Mouse (Mus musculus) spleen, adult 2 months (tissue): ENCODE measurements around the gene Tff3.

Source experiments
- CTCF ChIP-seq: fragments of 200-500 bp; IDR thresholded peaks from 2 replicates; pipeline ENCODE4 v1.5.1; 2011; ENCODE audit warnings: mild to moderate bottlenecking, inconsistent platforms; ENCODE audit not compliant: insufficient read depth, insufficient read length, insufficient replicate concordance; ENCODE audit errors: extremely low read depth
- POLR2A ChIP-seq: fragments of 200-500 bp; IDR thresholded peaks from 2 replicates; pipeline ENCODE4 v1.6.1; 2011; ENCODE audit warnings: low read depth, low read length, inconsistent platforms

DNA sequence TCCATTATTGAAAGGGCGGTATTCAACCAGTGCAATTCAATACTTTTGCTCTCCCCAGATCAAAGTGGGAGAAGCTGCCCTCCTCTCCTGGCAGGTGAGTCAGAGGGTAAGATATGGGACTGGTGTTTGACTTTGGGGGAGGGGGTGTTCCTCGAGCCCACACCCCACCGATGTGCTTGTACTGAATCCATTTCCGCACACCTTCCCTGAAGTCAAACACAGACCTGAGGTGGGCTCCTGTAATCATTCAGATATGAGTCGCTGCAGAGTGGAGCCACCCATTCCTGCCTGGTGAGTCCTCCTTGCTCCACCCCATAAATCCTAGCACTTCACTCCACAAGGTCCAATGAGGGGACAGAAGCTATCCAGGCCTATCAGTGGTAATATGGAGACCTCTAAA, 40.4 kb upstream of the Tff3 start:
- no peak for TF ChIP-seq POLR2A
- TF ChIP-seq CTCF: no peak
